Mouse (Mus musculus): ENCODE data around the gene Rims1. TPM values are rescaled to one million over a fixed set of nuclear protein-coding genes. Genes with fewer than 3 reads are reported as not detected.

Rims1 gene
- polyA plus RNA-seq, 1 experiment from 2014 or later: 1.2 TPM

DNA sequence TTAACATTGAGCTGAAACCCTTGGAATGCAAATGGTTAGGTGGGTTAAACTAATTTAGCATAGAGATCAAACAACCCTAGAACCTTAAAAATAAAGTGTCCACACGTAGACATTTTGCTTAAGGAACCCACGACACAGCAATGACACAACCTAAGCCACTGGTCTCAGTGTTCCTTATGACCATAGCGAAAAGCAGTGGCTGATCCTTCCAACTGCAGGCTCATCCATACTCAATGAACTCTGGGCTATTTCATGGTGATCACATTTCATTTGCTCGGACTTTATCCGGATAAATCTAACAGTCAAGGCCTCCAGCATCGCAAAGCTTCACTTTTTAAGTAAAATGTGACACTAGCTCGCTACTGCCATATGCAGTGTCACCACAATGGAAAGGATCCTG, 494.3 kb downstream of the Rims1 start:
- no peaks in the 10 kb centered on the region for H3K9me3 ChIP-seq (replicated peaks; ENCODE audit: control insufficient read depth, low read length)
- H3K27ac ChIP-seq (ENCODE audit: low read length): no peak overlapping the region
- no peak overlapping the region for H3K9ac ChIP-seq (ENCODE audit: low read length)
- no peaks in the 10 kb centered on the region for H3K4me1 ChIP-seq (ENCODE audit: control insufficient read depth, insufficient read depth, low read length)
- no peak overlapping the region for H3K4me3 ChIP-seq (ENCODE audit: low read length)
- H3K36me3 ChIP-seq (ENCODE audit: control insufficient read depth, insufficient read depth): no peaks in the 10 kb centered on the region
- H3K27me3 ChIP-seq (ENCODE audit: control insufficient read depth, insufficient read depth, low read length): no peaks in the 10 kb centered on the region
- no peak for ATAC-seq (replicated peaks; ENCODE audit: extremely low read depth, insufficient read depth, low FRiP score)
- H3K4me2 ChIP-seq (ENCODE audit: low read depth, low read length): no peak overlapping the region
- WGBS: 81% methylated on average over 7 of the region's 7 CpGs

DNA sequence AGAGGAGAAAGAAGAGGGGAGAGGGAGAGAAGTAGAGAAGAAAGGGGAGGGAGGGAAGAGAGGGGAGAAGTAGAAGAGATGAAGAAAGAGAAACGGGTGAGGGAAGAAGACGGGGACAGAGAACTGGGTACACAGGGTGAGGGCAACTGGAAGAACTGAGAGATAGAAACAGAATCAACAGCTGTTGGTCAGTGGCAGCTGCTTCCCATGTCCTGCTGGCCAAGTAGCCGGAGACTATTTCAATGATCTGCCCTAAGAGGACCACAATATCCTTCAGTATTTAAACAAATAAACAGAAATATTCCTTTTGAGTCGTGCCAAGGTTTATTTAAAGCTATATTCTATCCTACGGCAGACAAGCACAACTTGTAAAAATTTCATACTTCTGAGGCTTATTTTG, 499.3 kb downstream of the Rims1 start:
- no peaks in the 10 kb centered on the region for H3K36me3 ChIP-seq (ENCODE audit: control insufficient read depth, insufficient read depth)
- whole genome bisulfite sequencing: 74% methylated on average over 5 of the region's 5 CpGs
- no peak overlapping the region for H3K4me3 ChIP-seq (ENCODE audit: low read length)
- H3K4me1 ChIP-seq (ENCODE audit: control insufficient read depth, insufficient read depth, low read length): no peaks in the 10 kb centered on the region
- H3K27ac ChIP-seq (ENCODE audit: low read length): no peak overlapping the region
- no peaks in the 10 kb centered on the region for H3K9me3 ChIP-seq (replicated peaks; ENCODE audit: control insufficient read depth, low read length)
- H3K4me2 ChIP-seq (ENCODE audit: low read depth, low read length): no peak overlapping the region
- ATAC-seq (replicated peaks; ENCODE audit: extremely low read depth, insufficient read depth, low FRiP score): no peak
- H3K27me3 ChIP-seq (ENCODE audit: control insufficient read depth, insufficient read depth, low read length): no peaks in the 10 kb centered on the region
- H3K9ac ChIP-seq (ENCODE audit: low read length): no peak overlapping the region

DNA sequence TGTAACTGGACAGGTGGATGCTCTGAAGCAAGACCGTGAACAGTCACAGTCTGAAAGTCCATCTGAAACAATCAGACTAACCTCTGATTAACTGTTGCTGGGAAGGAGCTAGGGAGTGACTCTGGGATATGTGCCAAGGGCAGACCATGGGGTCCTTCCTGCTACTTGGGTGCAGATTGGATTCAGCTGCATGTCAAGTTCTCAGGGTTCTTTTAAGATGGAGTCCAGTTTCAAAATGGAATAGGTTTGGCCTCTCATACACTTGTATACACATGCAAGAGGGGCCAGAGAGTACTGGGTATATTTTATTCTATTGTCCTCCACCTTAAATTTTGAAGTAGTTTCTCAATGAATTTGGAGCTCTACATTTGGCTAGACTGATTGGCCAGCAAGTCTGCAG, 499.9 kb downstream of the Rims1 start:
- H3K27ac ChIP-seq (ENCODE audit: low read length): no peak overlapping the region
- H3K4me1 ChIP-seq (ENCODE audit: control insufficient read depth, insufficient read depth, low read length): no peaks in the 10 kb centered on the region
- H3K27me3 ChIP-seq (ENCODE audit: control insufficient read depth, insufficient read depth, low read length): no peaks in the 10 kb centered on the region
- H3K36me3 ChIP-seq (ENCODE audit: control insufficient read depth, insufficient read depth): no peaks in the 10 kb centered on the region
- H3K9me3 ChIP-seq (replicated peaks; ENCODE audit: control insufficient read depth, low read length): no peaks in the 10 kb centered on the region
- H3K4me3 ChIP-seq (ENCODE audit: low read length): no peak overlapping the region
- 75% methylated on average over 1 of the region's 1 CpGs for WGBS
- no peak for ATAC-seq (replicated peaks; ENCODE audit: extremely low read depth, insufficient read depth, low FRiP score)
- no peak overlapping the region for H3K9ac ChIP-seq (ENCODE audit: low read length)
- no peak overlapping the region for H3K4me2 ChIP-seq (ENCODE audit: low read depth, low read length)

DNA sequence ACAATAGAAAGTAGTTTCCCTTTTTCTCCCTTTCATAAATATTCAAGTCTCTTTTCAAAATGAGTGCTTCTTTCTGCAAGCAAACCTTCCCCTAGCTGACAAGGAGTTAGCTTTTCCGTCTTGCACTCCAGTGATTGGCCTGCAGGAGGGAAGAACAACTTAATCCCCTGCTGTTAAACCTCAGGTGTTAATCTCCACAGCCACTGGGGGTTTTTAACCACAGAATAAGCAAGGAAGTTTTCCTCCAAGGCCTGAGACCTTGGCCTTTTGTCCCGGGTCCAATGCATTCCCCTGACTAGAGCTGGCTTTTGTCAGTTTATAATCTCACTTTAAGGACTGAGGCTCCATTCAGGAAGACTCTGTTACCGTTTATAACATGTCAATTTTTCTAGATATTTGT, 511.8 kb downstream of the Rims1 start:
- H3K27me3 ChIP-seq (ENCODE audit: control insufficient read depth, insufficient read depth, low read length): no peaks in the 10 kb centered on the region
- WGBS: 26% methylated on average over 3 of the region's 3 CpGs

DNA sequence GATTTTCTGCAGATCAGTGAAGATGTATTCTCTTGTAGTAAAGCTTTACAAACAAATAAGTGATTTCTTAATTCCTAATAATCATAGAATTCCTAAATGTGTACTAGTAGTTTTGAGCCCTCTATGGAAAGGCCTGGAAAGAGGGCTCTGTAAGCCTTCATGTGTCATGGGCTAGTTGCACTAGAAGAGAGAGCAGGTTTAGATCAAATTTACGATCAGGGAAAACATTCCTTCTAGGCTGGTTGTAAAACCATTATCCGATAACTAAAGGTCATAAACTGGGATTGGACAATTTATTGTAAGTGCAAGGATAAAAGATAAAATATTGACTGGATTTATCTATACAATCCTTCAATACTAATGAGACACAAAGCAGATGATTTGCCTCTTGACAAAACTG, 512.5 kb downstream of the Rims1 start:
- Histone ChIP-seq H3K36me3 (ENCODE audit: control insufficient read depth, insufficient read depth) (no peaks in the 10 kb centered on the region), H3K4me1 (ENCODE audit: control insufficient read depth, insufficient read depth, low read length) (no peaks in the 10 kb centered on the region), H3K4me2 (ENCODE audit: low read depth, low read length) (no peak overlapping the region), H3K9me3 (replicated peaks; ENCODE audit: control insufficient read depth, low read length) (no peaks in the 10 kb centered on the region), H3K4me3 (ENCODE audit: low read length) (no peak overlapping the region), H3K9ac (ENCODE audit: low read length) (no peak overlapping the region), H3K27ac (ENCODE audit: low read length) (no peak overlapping the region), H3K27me3 (ENCODE audit: control insufficient read depth, insufficient read depth, low read length) (no peaks in the 10 kb centered on the region)
- ATAC-seq (replicated peaks; ENCODE audit: extremely low read depth, insufficient read depth, low FRiP score): no peak
- 75% methylated on average over 2 of the region's 2 CpGs for WGBS

More for the DNA sequence above, 511.8 kb downstream of the Rims1 start:
- Histone ChIP-seq H3K4me2 (ENCODE audit: low read depth, low read length) (no peak overlapping the region), H3K36me3 (ENCODE audit: control insufficient read depth, insufficient read depth) (no peaks in the 10 kb centered on the region), H3K9ac (ENCODE audit: low read length) (no peak overlapping the region), H3K9me3 (replicated peaks; ENCODE audit: control insufficient read depth, low read length) (no peaks in the 10 kb centered on the region), H3K4me1 (ENCODE audit: control insufficient read depth, insufficient read depth, low read length) (no peaks in the 10 kb centered on the region), H3K4me3 (ENCODE audit: low read length) (no peak overlapping the region), H3K27ac (ENCODE audit: low read length) (no peak overlapping the region)
- ATAC-seq (replicated peaks; ENCODE audit: extremely low read depth, insufficient read depth, low FRiP score): no peak

DNA sequence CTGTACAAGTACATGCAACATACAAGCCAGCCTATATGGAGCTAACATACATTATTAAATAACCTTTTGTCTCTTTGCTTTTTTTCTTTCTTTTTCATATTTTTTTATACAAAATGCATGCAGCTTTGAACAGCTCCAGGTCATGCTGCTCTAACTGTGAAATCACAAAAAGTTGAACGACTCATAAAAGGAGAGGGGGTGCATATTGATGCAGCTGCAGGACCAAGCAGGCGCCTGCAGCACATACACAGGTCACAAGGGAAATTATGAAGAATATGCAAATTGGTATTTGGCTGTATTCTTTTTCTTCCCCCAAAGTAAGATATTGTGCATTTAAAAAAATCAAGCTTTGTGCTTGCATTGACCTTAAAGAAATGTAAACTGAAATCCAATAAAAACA, 519.0 kb downstream of the Rims1 start:
- no peaks in the 10 kb centered on the region for H3K9me3 ChIP-seq (replicated peaks; ENCODE audit: control insufficient read depth, low read length)
- H3K4me3 ChIP-seq (ENCODE audit: low read length): no peak overlapping the region
- 75% methylated on average over 2 of the region's 2 CpGs for WGBS
- no peak for ATAC-seq (replicated peaks; ENCODE audit: extremely low read depth, insufficient read depth, low FRiP score)
- H3K27ac ChIP-seq (ENCODE audit: low read length): no peak overlapping the region
- no peaks in the 10 kb centered on the region for H3K36me3 ChIP-seq (ENCODE audit: control insufficient read depth, insufficient read depth)
- no peaks in the 10 kb centered on the region for H3K27me3 ChIP-seq (ENCODE audit: control insufficient read depth, insufficient read depth, low read length)
- H3K4me1 ChIP-seq (ENCODE audit: control insufficient read depth, insufficient read depth, low read length): no peaks in the 10 kb centered on the region
- no peak overlapping the region for H3K4me2 ChIP-seq (ENCODE audit: low read depth, low read length)
- no peak overlapping the region for H3K9ac ChIP-seq (ENCODE audit: low read length)

DNA sequence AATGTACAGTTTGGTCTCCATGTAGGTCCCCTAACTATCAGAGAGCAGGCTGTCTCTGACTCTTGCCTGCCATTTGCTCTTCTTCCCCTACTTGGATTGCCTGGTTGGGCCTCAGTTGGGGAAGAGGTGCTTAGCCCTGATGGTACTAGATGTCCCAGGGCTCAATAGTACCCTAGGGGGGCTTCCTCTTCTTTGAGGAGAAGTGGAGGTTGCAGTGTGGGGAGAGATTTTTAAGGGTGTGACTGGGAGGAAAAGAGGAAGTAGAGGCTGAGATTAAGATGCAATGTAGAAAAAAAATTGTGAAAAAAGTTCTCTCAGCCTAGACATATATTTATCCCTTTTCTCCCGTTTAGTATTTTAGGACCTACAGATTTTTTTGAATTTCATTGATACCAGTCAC, 525.8 kb downstream of the Rims1 start:
- 64% methylated on average over 1 of the region's 1 CpGs for WGBS
- ATAC-seq (replicated peaks; ENCODE audit: extremely low read depth, insufficient read depth, low FRiP score): no peak

DNA sequence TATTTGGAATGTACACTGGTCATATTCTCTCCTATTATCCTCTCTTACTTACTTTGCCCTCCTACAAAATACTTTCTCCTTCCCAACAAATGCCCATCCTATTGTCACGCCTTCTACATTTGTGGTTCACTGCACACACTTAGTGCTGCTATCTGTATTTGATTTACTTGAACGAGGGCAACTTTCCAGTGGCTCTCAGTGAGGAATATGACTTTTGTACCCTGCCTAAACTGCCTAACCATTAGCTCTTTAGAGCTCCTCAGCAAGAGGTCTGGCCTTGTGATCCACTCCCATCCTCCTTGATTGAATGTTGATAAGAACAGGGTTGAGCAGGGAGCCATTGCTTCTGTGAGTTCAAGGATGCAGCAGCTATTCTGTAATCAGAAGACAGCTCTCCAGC, 531.7 kb downstream of the Rims1 start:
- Histone ChIP-seq H3K27me3 (ENCODE audit: control insufficient read depth, insufficient read depth, low read length) (no peaks in the 10 kb centered on the region), H3K4me2 (ENCODE audit: low read depth, low read length) (no peak overlapping the region), H3K9me3 (replicated peaks; ENCODE audit: control insufficient read depth, low read length) (no peaks in the 10 kb centered on the region), H3K27ac (ENCODE audit: low read length) (no peak overlapping the region), H3K9ac (ENCODE audit: low read length) (no peak overlapping the region), H3K36me3 (ENCODE audit: control insufficient read depth, insufficient read depth) (no peaks in the 10 kb centered on the region), H3K4me1 (ENCODE audit: control insufficient read depth, insufficient read depth, low read length) (no peaks in the 10 kb centered on the region), H3K4me3 (ENCODE audit: low read length) (no peak overlapping the region)
- WGBS: 61% methylated on average over 2 of the region's 2 CpGs
- no peak for ATAC-seq (replicated peaks; ENCODE audit: extremely low read depth, insufficient read depth, low FRiP score)

More for the DNA sequence above, 525.8 kb downstream of the Rims1 start:
- H3K4me1 ChIP-seq (ENCODE audit: control insufficient read depth, insufficient read depth, low read length): no peaks in the 10 kb centered on the region
- H3K4me3 ChIP-seq (ENCODE audit: low read length): no peak overlapping the region
- no peaks in the 10 kb centered on the region for H3K36me3 ChIP-seq (ENCODE audit: control insufficient read depth, insufficient read depth)
- H3K27ac ChIP-seq (ENCODE audit: low read length): no peak overlapping the region
- no peaks in the 10 kb centered on the region for H3K27me3 ChIP-seq (ENCODE audit: control insufficient read depth, insufficient read depth, low read length)
- H3K4me2 ChIP-seq (ENCODE audit: low read depth, low read length): no peak overlapping the region
- H3K9me3 ChIP-seq (replicated peaks; ENCODE audit: control insufficient read depth, low read length): no peaks in the 10 kb centered on the region
- H3K9ac ChIP-seq (ENCODE audit: low read length): no peak overlapping the region

DNA sequence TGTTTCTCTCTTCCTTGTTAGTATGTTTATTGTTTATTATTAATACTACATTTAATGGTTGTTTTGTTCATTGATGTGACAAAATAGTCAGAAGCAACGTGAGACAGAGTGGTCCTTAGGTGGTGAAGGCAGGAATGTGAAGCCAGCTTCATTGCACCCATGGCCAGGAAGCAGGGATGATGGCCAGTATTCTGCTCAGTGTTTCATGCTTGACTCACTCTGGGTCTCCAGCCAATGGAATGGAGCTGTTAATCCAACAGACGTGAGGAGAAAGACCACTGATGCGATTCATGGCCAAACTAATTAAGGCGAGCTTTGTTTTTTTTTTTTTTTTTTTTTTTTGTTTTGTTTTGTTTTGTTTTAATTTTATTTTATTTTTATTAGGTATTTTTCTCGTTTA, 535.7 kb downstream of the Rims1 start:
- no peak overlapping the region for H3K4me3 ChIP-seq (ENCODE audit: low read length)
- no peak overlapping the region for H3K9ac ChIP-seq (ENCODE audit: low read length)
- H3K27me3 ChIP-seq (ENCODE audit: control insufficient read depth, insufficient read depth, low read length): no peaks in the 10 kb centered on the region
- H3K4me2 ChIP-seq (ENCODE audit: low read depth, low read length): no peak overlapping the region
- no peaks in the 10 kb centered on the region for H3K9me3 ChIP-seq (replicated peaks; ENCODE audit: control insufficient read depth, low read length)
- no peak overlapping the region for H3K27ac ChIP-seq (ENCODE audit: low read length)
- H3K4me1 ChIP-seq (ENCODE audit: control insufficient read depth, insufficient read depth, low read length): no peaks in the 10 kb centered on the region
- H3K36me3 ChIP-seq (ENCODE audit: control insufficient read depth, insufficient read depth): no peaks in the 10 kb centered on the region
- 67% methylated on average over 5 of the region's 5 CpGs for WGBS
- ATAC-seq (replicated peaks; ENCODE audit: extremely low read depth, insufficient read depth, low FRiP score): no peak
